Mouse (Mus musculus) ovary, postnatal 36 days (tissue): ENCODE measurements around the gene Cdc42ep4.
A peak's percentile ranks its signal among the peaks of the same experiment; 100 is the strongest.

ENCODE experiments used
- DNase-seq: peaks from one replicate; pipeline ENCODE4 v3.0.0; 2022; ENCODE audit warnings: low spot score, mixed read lengths

Gene Cdc42ep4

GRCm38 (mm10) chr11:113751484-113752084 lies at the start of gene Cdc42ep4:
Cdc42ep4 (minus strand) TSS chr11:113751881.
- DNase-seq = peak; percentile 81

- DNase-seq = no peak
Measured at GRCm38 (mm10) chr11:113800026-113800425, 48.3 kb upstream of the Cdc42ep4 start.

DNA sequence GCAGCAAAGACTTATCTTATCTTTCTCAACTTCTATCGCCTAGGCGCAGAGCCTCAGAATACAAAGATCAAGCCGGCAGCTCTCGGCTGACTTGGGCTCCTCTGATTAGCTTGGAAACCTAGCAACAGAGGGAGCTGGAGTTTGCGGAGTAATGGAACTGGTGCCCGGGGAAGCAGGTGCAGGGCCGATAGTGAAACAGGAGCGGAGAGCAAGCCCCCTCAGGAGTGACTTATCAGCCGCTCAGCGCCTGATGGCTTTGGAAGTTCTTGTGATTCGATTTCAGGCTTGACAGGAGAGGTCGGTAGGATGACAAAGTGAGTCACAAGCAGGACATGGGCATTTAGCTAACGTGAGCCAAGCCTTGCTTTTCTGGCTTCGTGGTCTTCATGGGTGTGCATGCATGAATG lies 47.4 kb upstream of the Cdc42ep4 start:
- DNase-seq = no peak

GRCm38 (mm10) chr11:113798011-113798410 lies 46.3 kb upstream of the Cdc42ep4 start:
- DNase-seq = no peak

DNA sequence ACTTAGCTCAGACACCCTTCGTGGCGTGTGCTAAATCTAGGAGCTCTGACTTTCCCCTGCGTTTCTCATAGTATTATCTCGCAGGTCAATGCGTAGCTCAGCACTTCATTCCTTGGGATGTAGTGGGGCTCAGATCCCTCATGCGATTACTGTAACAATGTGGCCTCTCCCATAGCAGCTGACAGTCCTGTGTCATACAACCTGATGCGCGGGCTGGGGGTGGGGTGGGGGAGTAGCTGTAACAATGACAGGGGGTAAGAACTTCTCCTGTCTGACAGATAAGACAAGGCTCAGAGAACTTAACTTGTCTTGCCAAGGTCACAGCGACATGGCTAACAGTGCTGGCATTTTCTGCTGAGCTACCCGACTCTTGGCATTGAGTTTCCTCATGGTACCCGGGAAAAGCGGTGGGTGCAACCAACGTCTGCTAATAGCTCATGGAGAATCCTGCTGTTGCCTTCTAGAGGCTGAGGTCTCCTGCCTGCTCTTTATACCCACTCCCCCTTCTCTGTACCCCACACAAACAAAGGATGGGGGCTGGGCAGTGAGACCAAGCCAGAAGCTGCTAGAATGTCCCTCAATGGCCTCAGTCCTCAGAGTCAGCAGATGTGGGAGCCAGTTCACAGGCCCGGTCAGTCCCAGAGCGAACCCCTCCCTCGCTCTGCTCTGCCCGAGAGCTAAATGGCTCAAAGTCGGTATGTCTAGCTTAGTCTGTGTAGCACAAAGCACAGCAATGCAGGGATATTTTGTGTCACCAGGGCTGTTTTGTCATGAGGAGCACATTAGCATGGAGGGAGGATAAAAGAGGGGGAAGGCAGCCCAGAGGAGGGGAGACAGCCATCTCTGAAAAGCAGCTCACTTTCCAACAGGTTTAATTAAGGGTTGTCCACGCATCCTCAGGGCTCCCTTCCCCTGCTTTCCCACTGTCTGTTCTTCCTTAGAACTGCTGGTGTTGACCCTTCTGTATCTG lies 45.6 kb upstream of the Cdc42ep4 start:
- DNase-seq = no peak

- DNase-seq = no peak
Measured at GRCm38 (mm10) chr11:113795846-113796245, 44.2 kb upstream of the Cdc42ep4 start.

DNA sequence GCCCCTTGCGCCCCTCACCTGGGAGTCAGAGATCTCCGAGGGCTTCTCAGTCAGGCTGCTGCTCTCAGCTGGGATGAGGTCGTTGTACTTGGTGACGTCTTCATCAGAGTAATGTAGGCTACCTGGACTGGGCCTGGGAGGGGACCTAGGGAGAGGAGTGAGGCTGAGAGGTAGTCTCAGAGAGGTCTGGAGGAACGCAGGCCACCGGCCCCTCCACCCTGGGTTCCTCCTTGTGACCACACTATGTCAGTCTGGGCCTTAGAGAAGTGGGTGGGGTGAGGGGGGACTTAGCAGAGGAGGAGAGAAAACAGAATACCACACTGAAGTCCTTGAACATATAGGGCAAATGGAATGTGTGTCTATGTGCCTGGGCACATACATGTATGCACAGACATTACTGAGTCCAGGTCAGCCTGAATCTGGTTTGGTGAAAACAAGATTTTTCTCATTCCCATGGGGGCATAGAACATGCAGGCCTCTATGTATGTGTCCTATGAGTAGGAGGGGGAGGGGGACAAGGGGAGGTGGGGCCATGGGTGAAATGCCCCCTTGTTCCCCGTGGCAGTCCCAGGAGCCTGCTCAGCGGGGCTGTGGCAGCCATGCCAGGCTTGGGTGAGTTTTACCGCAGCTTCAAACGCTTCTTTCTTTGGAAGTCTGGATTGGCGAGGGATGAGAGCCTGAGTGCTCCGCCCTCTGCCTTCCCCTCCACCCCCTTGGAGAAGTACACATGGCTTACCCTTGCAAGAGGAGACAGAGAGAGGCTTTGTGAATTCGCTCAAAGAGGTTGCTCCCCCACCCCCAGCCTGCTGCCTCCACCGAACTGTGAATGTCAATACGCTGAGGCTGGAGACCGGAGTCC lies 39.9 kb upstream of the Cdc42ep4 start:
- DNase-seq = no peak

GRCm38 (mm10) chr11:113789101-113789500 lies 37.4 kb upstream of the Cdc42ep4 start:
- DNase-seq = no peak

DNA sequence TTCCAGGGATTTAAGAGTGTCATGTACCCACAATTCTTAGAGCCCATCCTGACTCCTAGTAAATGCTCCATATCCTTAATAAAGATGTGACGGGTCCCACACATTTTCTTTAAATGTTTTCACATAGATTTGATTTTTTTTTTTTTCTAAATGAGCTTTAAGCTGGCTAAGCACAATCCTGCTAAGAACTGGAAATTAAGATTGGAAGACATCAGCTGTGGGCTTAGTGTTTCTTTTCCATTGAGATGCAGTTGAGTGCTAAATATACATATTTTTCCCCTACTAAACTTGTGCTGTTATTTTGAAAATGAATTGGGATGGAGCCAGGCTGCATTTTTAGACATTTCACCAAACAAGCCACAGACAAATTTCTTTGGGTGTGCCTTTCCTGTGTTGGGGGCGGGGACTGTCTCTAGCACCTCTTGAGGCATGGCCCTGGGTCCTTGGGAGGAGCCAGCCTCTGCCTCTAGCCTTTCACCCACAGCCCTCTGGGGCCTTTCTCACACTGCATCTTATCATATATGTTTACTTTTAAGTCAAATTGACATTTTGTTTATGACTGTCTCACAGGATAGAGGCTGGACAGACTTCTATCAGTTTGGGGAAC lies 36.6 kb upstream of the Cdc42ep4 start:
- DNase-seq = no peak

DNA sequence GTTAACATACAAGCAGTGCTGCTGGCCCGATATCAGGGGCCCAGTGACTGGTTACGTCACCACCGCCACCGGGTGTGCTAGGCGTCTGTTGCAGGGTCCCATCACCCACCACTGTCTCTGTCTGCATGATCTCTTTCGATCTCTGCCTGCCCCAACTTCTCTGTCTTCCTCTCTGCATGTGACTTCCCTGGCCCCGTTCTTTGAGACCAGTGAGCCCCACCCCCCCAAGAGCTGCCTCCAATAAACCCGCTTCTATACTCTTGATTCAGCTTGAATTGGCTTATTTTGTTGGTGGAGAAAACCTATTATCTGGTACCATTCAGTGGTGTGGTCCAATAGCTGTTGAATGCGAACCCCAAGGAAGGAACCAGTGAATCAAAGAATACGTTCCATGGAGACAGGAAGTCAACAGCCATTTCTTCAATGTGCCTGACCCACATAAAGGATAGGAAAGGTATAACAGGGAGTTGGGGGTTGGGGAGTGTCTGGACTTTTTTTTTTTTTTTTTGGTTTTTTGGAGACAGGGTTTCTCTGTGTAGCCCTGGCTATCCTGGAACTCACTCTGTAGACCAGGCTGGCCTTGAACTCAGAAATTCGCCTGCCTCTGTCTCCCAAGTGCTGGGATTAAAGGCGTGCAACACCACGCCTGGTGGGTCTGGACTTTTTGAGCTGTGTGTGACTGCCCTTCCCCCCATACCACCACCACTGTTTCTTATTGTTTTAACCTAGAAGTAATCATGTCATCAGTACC lies 35.9 kb upstream of the Cdc42ep4 start:
- DNase-seq = no peak

GRCm38 (mm10) chr11:113787009-113787408 lies 35.3 kb upstream of the Cdc42ep4 start:
- no peak for DNase-seq

DNA sequence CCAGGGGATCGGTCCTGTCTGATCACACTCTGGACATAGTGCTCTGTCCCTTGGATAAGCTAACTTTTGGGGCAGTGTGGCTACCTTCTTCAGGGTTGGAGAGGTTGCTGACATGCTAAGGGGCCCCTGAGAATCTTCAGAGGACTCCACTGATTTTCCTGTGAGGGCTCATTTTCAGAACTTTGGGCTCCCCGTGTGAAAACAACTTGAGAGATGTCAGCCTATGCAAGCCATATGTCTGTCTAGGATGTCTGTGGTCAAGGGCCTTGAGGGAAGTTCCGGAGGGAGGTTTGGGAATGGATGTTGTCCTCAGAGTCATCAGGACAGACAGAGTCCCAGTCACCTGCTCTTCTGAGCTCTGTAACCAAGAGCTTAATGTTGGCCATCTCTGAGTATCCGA lies 34.7 kb upstream of the Cdc42ep4 start:
- DNase-seq = no peak

DNA sequence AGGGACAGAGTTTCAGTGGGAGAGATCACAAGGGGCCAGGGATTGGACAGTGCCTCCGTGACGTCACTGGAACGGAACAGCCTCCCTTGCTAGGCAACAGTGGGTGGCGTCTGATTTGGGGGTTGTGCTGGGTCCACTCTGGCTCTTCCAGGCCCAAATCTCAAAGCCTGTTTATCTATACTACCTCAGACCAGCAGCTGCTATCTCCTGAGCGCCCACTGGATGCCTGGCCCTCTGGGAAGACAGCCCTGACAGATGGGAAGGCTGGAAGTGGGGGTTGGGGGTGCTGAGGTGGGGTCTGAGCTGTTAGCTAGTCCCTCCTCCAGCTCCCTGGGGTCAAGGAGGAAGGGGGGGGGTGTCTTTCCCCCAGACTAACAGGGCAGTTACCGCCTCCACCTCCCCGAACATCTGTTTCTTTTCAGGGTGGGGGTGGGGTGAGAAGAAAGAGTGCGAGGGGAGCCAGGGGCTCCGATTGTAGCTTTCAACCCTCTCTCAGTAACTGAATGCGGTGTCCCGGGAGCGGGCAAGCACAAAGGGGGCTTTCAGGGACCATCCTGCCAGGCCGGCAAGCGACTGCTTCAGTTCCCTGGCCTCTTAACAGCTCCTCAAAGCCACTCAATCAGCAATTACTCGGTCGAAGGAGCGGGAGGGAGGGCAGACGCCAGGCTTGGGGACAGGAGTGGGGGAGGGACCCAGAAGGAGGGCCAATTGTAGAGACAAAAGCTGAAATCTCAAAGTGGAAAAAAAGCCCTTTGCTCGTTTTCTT lies 33.9 kb upstream of the Cdc42ep4 start:
- no peak for DNase-seq

GRCm38 (mm10) chr11:113784656-113785396 lies 33.1 kb upstream of the Cdc42ep4 start:
- DNase-seq = no peak

- no peak for DNase-seq
Measured at GRCm38 (mm10) chr11:113782496-113782895, 30.8 kb upstream of the Cdc42ep4 start.

GRCm38 (mm10) chr11:113782006-113782405 lies 30.3 kb upstream of the Cdc42ep4 start:
- DNase-seq = no peak

DNA sequence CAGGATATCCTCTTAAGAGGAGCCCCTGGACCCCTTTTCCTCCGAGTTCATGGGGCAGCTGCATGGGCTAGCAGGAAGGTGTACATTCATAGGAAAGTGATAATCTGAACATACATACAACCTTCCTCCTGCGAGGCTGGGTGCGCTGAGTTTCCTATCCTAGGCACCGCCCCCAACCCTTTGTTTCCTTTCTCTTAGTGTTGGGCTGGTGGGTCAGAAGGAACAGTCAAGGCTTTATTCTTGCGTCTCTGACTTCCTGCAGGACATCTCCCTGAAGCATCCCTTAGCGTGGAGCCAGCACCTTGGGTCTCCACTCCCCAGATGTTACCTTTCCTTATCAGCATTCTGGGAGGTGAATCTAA lies 28.0 kb upstream of the Cdc42ep4 start:
- no peak for DNase-seq

DNA sequence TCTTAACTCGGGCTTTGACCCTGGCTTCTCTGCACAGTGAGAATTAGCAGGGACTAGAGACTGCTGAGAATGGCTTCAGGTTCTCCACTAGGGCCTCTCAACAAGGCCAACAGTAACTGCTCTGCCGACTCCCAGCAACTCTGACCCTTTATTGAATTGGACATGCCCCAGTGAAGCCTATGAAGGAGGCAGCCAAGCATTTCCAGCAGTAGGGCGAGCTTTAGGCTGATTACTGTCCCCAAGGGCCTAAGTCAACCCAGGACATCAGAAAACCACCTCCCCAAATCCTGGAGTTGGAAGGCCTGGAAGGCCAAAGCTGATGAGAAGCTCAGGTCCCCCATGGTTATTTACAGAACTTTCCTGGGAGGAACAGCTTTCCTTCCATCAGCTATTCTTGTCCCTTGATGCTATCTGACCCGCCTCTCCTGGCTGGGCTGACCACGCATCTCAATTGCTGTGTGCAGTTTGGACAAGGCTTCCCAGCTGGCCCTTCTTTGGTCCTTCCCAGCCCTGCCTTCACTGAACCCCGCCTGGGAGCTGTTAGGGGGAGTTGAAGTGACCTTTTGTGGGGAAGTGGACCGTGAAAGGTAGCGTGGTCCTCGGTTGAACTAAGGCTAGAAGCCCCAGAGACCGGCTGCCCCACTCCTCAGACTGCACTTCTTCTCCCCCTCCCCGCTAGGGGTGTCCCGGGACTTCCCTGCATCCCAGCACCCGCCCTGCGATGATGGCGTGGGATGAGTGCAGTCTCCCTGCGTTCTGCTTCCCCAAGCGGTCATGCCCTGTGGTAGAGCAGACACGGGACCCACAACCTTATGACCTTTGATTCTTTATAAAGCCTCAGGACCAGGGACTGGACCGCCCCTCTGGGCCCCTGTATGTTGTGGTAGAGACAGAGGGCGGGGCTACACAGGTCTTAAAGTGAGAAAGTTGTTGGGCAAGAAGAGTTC lies 27.3 kb upstream of the Cdc42ep4 start:
- DNase-seq = no peak
